Mouse (Mus musculus): ENCODE data around the gene Gm21773.
"Not testable (repeated sequence)": the region's sequence is repeated elsewhere in the genome, so short reads cannot be mapped to it uniquely, and the experiment has no call there.

Gm21773 gene

DNA sequence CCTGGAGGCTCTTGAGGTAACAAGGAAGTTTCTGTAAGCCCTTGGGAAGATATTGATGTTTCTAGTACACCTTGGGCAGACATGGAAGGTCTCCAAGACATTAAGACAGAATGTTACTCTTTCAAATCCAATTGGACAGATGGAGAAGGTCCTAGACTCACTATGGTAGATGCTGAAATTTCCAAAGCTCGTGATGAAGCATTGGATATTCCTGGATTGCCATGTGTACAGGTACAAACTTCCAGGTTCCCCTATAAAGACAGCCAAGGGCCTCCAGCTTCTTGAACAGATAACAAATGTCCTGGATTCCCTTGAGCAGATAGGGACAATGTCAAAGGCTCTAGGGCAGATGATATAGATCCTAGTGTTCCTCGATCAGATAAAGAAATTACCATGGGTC, at the start of gene Gm21773:
Gene Gm21773 (minus strand): TSS at position 101 of the 400 bp plus-strand sequence.
- DNase-seq (ENCODE audit: low spot score), result not testable (repeated sequence)
